In the genomic region with DNA sequence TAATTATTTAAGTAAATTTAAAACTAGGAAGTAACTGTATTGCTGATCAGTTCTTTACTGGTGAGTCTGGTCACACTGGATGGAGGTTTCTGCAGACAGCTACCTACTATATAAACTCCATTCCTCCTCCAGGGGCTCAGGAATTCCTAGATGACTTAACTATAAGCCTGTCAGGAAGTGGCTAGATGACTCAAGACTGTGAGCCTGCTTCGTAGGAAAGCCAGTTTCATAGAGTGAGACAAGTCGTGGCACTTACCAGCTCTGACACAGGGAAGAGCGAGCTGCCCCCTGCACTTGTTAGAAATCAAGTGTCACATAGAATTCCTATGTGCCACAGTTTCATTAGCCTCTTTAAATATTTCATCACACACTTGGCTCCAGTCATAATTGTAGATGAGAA, we compare ENCODE assay signal across 21 mouse cellular contexts. TPM values are rescaled to one million over a fixed set of nuclear protein-coding genes. Genes with fewer than 3 reads are reported as not detected.
"Had no signal": no experiment of that assay in that cellular context is flagged by ENCODE, and none has a peak within 500 bp of the region (broad histone marks: within the 10 kb centered on the region; RNA-seq: fewer than 3 reads in every experiment).

No protein-coding gene starts in this region.

- H3K9ac ChIP-seq: limb, embryonic 13.5 days; liver, embryonic 12.5 days; liver, embryonic 15.5 days; lung, embryonic 15.5 days; midbrain, embryonic 12.5 days had no signal

- H3K27ac ChIP-seq: limb, embryonic 10.5 days; limb, embryonic 13.5 days; liver, embryonic 12.5 days; liver, embryonic 15.5 days; lung, embryonic 15.5 days; midbrain, embryonic 12.5 days; stomach, postnatal 0 days had no signal

- H3K4me3 ChIP-seq: limb, embryonic 10.5 days; limb, embryonic 13.5 days; liver, embryonic 12.5 days; liver, embryonic 15.5 days; lung, embryonic 15.5 days; midbrain, embryonic 12.5 days had no signal

- H3K4me2 ChIP-seq: limb, embryonic 13.5 days; liver, embryonic 12.5 days; liver, embryonic 15.5 days; lung, embryonic 15.5 days; midbrain, embryonic 12.5 days had no signal

- DNase-seq: kidney, adult 9 months; kidney, postnatal 14 days; kidney, postnatal 4 days; liver; lung, adult 18-20 months; lung, postnatal 10 days; lung, postnatal 36 days; thymus, adult 2 months; thymus, postnatal 14 days had no signal

- H3K36me3 ChIP-seq: limb, embryonic 10.5 days; limb, embryonic 13.5 days; liver, embryonic 12.5 days; liver, embryonic 15.5 days; lung, embryonic 15.5 days; midbrain, embryonic 12.5 days had no signal

- ATAC-seq: liver, embryonic 12.5 days; midbrain, embryonic 16.5 days had no signal

- H3K9me3 ChIP-seq: limb, embryonic 10.5 days; limb, embryonic 13.5 days; liver, embryonic 12.5 days; liver, embryonic 15.5 days; lung, embryonic 15.5 days; midbrain, embryonic 12.5 days had no signal

- H3K4me1 ChIP-seq: liver, embryonic 12.5 days; liver, embryonic 15.5 days; lung, embryonic 15.5 days; midbrain, embryonic 12.5 days had no signal

- H3K27me3 ChIP-seq: limb, embryonic 13.5 days; liver, embryonic 12.5 days; liver, embryonic 15.5 days; lung, embryonic 15.5 days had no signal

RNA-seq across cellular contexts. Expression of gene Ankrd22, which starts 5.3 kb away (rescaled TPM):
- total RNA-seq: layer of hippocampus, adult 18-20 months; monocyte, adult 5-6 weeks had no signal
- polyA plus RNA-seq: liver, embryonic 12.5 days; midbrain, embryonic 12.5 days; midbrain, embryonic 16.5 days; neural tube, embryonic 14.5 days; small intestine, adult 2 months had no signal
